Mouse (Mus musculus) cerebellum, postnatal 10 days (tissue): Measurements from ENCODE around the gene Tmem135.

Experiments used
- DNase-seq, 2 experiments: peaks; one replicate each; pipeline ENCODE4 v3.0.0; 2021; ENCODE audit warnings: mixed read lengths in 2 of 2

Gene Tmem135

DNA sequence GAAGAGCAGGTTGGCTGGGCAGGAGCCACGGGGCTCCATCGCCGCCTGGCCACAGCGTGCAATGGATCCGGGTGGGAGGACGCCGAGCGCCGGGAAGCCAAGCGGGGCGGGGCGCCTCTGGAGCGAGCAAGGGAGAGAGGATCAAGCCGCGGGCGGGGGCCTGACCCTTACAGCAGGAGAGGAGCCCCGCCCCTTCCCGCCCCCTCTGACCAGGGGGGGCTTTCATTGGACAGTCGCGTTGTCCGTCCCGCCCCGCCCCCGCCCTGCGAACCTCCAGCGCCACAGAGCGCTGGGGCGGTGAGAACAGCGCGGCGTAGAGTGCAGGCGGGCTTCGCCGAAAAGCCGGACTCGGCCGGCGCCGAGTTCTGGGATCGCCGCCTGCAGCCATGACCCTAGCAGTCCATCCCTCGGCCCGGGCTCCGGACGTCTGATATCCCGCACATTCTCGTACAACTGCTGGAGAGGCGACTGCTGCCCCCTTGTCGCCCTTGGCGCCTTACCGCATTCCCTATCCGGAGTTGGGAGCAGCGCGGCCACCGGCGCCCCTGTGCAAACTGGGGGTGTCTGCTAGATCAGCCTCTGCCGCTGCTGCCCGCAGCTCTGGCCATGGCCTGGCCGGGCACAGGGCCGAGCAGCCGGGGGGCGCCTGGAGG is at the start of gene Tmem135, which contains the start of gene Fzd4:
Gene Tmem135, minus strand, starts transcription at position 142 of the 653 bp plus-strand sequence.
Gene Fzd4, plus strand, starts transcription at position 275 of the 653 bp plus-strand sequence.
- DNase-seq = peak; percentile 95 to 97

GRCm38 (mm10) chr7:89450312-89450711 is 46.3 kb upstream of the Tmem135 start:
- no peak for DNase-seq

- DNase-seq = no peak
Observed at GRCm38 (mm10) chr7:89445137-89445536, 41.1 kb upstream of the Tmem135 start.

DNA sequence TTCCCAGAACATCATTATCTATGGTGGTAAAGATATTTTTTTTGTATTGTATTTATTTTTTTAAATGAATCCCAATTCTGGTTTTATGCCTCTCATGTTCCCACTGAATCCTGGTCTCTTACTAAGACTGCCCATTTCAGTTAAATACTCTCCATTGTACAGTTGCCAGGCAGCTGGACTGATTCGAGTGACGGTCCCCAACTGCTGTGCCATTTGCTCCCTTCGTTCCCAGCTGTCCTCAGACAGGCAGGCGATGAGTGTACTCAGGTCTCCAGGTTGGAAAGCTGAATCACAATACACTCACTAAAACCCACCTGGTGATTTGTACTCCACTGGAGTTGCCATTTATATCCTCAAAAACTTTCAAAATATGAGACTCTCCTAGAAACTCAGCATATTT is 38.2 kb upstream of the Tmem135 start:
- peak; percentile 16 to 25 for DNase-seq

- no peak for DNase-seq
Observed at GRCm38 (mm10) chr7:89441291-89441690, 37.3 kb upstream of the Tmem135 start.

DNA sequence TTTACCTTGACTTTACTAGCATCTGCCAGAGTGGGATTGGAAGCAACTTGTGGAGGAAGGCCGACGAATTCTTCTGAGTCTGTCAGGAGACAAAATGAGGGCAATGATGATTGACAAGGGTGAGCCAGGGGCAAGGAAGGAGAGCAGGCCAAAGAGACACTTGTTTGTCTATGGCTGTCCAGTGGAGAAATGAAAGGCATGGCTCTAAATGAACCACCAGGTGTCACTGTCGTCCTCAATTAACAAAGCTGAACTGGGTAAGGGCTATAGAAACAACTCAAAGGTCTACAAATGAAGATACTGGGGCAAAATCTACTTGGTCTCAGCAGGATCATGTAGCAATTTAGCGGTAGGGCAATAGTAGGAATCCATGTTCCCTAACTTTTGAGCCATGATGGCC is 33.6 kb upstream of the Tmem135 start:
- peak; percentile 74 to 82 for DNase-seq

DNA sequence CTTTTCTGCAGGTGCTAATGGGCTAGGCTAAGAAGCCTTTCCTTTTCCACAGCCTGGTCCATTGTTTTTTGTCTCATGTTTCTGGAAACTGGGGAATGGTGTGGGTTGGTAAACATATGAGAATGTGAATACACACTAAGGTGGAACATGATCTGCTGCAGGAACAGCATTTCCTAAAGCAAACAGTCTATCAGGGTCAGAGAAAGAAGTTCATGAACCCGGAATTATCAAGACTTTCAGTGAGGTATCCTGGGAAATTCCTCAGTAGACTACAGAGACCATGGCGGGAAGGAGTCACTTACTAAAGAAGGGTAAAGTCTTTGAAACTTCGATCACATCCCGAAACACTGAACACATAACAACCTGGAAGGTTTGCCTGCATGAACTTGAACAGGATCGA is 32.4 kb upstream of the Tmem135 start:
- no peak for DNase-seq

DNA sequence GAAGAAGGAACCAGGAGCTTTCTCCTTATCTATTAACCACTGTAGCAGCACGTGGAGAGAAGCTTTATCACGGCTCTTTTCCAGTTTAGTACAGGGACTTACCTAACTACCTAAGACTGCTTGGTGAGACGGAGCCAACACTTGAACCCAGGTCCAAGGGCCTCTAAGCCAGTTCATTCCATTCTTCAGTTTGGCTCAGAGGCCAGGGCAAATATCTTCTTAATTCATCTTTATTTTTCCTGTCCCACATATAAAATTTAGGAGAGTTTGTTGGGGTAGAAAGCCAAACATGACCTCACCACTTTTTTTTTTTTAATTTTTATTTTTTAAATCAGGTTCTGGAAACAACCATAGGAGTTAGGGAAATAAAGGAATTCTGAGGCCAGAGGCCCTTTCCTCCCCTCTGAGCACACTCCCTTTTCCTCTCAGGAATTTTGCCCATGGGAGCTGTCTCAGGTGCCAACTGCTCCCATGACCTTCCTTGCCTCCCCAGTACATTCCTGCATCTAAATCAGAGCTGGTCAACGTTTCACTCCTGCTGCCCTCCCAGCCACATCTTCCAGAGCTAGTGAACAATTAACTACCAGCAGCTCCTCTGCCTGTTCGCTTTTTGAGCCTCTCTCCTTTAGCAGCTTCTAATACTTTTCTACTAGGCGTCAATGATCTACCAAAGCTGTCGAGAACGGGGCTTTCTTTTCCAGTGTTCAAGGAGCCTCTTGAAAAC is 30.0 kb upstream of the Tmem135 start:
- no peak for DNase-seq

GRCm38 (mm10) chr7:89433193-89433892 is 29.3 kb upstream of the Tmem135 start:
- no peak for DNase-seq

- no peak for DNase-seq
Observed at GRCm38 (mm10) chr7:89431185-89431584, 27.2 kb upstream of the Tmem135 start.

GRCm38 (mm10) chr7:89429326-89429725 is 25.3 kb upstream of the Tmem135 start:
- DNase-seq = no peak

GRCm38 (mm10) chr7:89428804-89429203 is 24.8 kb upstream of the Tmem135 start:
- DNase-seq = no peak

DNA sequence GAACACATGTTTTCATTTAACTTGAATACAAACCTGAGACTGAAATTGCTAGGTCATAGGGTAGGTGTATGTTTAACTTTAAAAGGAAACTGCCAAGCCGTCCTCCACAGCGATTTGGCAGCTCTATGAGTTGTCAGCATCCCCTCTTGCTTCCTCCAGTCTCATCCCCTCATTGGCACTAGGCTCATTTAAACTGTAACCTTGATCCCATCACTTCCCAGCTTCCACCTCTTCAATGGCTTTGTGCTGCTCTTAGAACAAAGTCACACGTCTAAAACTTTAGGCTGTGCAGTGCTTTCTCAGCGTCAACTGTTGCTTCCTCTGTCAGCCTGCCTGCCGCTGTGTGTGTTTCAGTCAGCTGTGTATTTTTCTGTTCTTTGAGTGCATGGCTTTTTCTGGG is 23.1 kb upstream of the Tmem135 start:
- no peak for DNase-seq

DNA sequence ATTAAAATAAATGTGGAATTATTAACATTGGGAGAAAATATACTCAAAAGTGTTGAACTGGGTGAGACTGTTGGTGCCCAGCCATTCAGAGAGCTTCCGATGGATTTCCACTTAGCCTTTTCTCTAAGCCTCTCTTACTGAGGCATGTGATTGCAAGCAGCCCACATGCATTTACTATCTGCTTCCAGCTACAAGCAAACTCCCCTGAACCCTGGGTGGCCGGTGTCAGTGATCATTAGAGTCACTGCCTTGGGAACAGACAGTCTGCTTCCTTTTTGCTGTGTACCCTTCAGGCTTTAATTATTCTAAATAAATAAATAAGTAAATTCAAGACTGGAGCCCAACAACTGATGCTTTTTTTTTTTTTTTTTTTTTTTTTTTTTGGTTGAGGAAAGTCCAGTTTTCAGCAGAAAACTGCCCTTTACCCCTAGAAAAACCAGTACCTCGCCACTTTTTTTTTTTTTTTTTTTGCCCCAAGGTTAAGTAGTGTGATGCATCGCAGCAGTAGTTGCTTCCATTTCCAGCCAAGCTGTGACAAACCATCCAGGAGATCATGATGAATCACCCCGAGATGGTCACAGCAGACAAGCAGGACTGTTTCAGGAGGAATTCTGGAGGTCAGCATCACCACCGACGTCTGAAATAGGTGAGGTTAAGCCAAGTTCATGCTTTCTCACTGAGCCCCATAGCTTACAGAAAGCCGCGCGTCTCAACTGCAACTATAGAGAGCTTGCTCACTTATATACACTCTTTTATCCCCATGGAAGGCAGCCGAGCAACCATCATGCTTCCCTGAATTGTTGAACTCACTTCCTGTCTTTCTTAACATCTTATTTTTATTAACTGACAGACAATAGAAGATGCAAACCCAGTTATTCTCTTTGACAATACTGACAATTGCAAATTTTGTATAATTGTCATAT is 22.0 kb upstream of the Tmem135 start:
- no peak for DNase-seq

- DNase-seq = no peak
Observed at GRCm38 (mm10) chr7:89424659-89425058, 20.6 kb upstream of the Tmem135 start.

DNA sequence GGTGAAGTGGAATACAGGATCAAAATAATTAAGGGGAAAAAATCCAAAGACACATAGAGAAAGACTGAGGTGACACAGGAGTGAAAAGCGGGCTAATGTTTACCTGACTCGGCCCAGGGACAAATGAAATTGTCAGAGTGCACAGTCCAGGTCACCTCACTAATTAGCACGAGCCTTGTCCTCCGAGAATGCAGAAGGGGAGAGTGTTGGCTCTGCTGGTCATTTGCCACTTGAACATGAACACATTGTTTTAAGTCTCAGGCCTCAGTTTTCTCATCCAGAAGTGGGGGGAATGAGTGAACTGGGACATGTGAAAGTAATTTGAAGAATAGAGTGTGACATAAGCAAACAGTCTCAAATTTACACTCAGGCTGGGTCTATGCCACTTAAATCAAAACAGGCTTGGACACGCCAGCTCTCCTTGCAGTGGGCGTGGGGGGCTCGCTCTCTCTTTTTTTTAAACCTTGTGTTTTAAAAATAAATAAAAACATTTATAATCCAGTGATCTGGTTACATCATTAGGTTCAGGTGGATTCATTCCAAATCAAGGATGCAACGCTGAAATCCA is 19.8 kb upstream of the Tmem135 start:
- no peak for DNase-seq

GRCm38 (mm10) chr7:89423194-89423593 is 19.2 kb upstream of the Tmem135 start:
- DNase-seq = no peak

DNA sequence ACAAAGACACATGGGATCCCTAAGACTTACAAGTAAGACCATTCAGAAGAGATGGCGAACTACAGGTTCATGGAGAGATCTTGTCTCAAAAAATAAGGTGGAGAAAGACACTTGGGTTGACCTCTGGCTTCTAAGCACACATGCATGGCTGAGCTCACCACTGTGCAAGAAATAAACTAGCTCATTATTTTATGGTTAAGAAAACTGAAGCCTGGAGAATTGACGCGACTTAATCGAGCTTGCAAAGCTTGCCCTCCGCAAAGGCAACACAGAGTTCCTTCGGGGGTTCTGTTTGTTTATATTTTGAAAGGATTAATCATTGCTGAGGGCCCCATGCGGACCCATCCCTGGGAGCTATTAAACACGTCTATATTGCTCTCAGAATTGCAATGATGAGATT is 18.6 kb upstream of the Tmem135 start:
- DNase-seq = no peak

DNA sequence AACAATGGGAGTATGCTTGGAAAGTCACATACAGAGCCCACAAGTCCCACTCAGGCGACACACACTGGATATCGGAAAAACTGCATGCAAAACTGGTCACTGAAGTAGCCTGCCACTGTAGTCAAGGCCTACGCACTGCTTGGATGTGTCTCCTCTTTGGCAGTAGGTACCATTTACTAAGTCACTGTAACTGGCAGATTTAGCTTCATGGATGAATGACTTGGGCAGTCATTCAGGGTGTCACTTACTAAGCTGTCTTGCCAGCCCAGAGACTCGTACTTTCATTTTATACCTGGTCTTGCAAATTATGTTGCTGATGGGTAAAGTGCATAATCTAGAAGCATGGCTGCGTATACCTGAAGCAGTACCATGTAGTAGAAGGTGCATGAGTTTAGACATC is 17.3 kb upstream of the Tmem135 start:
- DNase-seq = peak; percentile 43 to 50

GRCm38 (mm10) chr7:89418917-89419679 is 15.1 kb upstream of the Tmem135 start:
- DNase-seq = peak in 1 of 2 experiments; percentile 51

DNA sequence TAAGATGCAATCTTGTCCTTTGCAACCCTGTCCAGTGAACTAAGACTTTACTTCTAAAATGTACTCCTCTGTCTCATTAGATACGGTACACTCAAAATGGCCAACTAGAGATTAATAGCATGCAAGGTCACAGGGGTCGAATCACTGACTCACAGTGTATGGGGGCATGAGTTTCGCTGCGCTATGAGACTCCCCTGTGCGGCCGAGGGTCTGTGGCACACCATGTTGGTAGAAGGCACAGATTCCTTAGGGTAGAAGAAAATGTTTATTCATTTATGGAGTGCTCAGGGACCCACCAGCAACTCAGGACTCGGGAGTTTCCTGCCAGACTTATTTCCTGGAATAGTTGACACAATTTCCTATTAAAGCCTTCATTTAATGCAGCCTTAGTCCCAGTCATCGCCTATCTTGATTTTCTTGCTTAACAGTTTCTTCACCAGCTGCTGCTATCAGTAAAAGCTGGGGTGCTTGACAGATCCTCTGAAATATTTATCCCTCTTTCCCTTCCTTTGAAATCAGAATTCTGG is 14.2 kb upstream of the Tmem135 start:
- no peak for DNase-seq
